Mouse (Mus musculus): ENCODE results near the gene Exoc6. TPM values are rescaled to one million over a fixed set of nuclear protein-coding genes. Genes with fewer than 3 reads are reported as not detected.

The Exoc6 gene
- polyA plus RNA-seq, 1 experiment: 14.3 TPM

DNA sequence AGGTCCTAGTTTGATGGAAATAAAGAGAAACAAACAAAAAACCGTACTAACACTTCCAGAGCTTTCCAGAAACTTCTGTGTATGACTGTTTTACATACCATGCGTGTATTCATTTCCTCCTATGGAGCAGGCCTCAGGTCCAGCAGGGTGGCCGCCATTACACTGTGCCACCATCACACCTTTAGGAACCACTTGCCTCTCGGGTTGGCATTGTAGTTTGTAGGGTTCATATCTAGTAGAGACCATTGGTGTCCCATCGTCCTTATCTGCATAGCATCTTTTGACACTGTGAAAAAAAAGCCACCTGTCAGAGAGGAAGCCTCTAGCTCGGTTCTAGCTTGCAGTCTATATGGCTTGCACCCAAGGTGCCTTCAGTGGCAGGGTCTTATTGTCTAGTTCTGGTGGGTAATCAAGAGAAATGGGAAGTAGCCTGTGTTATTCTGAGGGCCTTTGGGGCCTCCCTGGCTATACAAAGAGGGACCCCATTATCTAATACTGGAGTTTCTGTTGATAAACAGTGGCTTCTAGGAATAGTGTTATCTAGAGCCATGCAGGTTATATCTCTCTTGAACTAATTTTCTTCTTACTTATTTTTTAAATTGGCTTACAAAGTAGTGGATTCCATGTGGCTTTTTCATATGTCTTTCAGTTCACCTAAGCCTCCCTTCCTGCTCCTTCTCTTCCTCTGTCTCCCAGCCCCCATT, 5.8 kb downstream of the Exoc6 start:
- Histone ChIP-seq H3K4me1 (ENCODE audit: control insufficient read depth, insufficient read depth, low read length) (no peaks in the 10 kb centered on the region), H3K27me3 (ENCODE audit: control insufficient read depth, insufficient read depth, low read length, poor library complexity, severe bottlenecking) (no peaks in the 10 kb centered on the region), H3K27ac (ENCODE audit: insufficient read depth, low read length) (no peak overlapping the region), H3K9me3 (replicated peaks; ENCODE audit: control insufficient read depth, insufficient read depth, low read length, poor library complexity, severe bottlenecking) (no peaks in the 10 kb centered on the region), H3K9ac (ENCODE audit: low read depth, poor library complexity, severe bottlenecking) (no peak overlapping the region), H3K4me3 (ENCODE audit: low read depth, low read length) (no peak overlapping the region), H3K36me3 (ENCODE audit: control insufficient read depth, insufficient read depth, low read length, poor library complexity, severe bottlenecking) (no peaks in the 10 kb centered on the region)
- TF ChIP-seq EP300 (IDR thresholded peaks at IDR 0.05; ENCODE audit: insufficient read depth, low read depth, low read length) (no peak), POLR2A (IDR thresholded peaks at IDR 0.05; ENCODE audit: insufficient read depth, low read length) (no peak), CTCF (IDR thresholded peaks at IDR 0.05; ENCODE audit: low read depth, low read length) (no peak)

GRCm38 (mm10) chr19:37557898-37558297, 7.7 kb downstream of the Exoc6 start:
- TF ChIP-seq POLR2A (IDR thresholded peaks at IDR 0.05; ENCODE audit: insufficient read depth, low read length) (no peak), EP300 (IDR thresholded peaks at IDR 0.05; ENCODE audit: insufficient read depth, low read depth, low read length) (no peak), CTCF (IDR thresholded peaks at IDR 0.05; ENCODE audit: low read depth, low read length) (no peak)
- Histone ChIP-seq H3K36me3 (ENCODE audit: control insufficient read depth, insufficient read depth, low read length, poor library complexity, severe bottlenecking) (no peaks in the 10 kb centered on the region), H3K4me1 (ENCODE audit: control insufficient read depth, insufficient read depth, low read length) (no peaks in the 10 kb centered on the region), H3K9ac (ENCODE audit: low read depth, poor library complexity, severe bottlenecking) (no peak overlapping the region), H3K27me3 (ENCODE audit: control insufficient read depth, insufficient read depth, low read length, poor library complexity, severe bottlenecking) (no peaks in the 10 kb centered on the region), H3K4me3 (ENCODE audit: low read depth, low read length) (no peak overlapping the region), H3K9me3 (replicated peaks; ENCODE audit: control insufficient read depth, insufficient read depth, low read length, poor library complexity, severe bottlenecking) (no peaks in the 10 kb centered on the region), H3K27ac (ENCODE audit: insufficient read depth, low read length) (no peak overlapping the region)

DNA sequence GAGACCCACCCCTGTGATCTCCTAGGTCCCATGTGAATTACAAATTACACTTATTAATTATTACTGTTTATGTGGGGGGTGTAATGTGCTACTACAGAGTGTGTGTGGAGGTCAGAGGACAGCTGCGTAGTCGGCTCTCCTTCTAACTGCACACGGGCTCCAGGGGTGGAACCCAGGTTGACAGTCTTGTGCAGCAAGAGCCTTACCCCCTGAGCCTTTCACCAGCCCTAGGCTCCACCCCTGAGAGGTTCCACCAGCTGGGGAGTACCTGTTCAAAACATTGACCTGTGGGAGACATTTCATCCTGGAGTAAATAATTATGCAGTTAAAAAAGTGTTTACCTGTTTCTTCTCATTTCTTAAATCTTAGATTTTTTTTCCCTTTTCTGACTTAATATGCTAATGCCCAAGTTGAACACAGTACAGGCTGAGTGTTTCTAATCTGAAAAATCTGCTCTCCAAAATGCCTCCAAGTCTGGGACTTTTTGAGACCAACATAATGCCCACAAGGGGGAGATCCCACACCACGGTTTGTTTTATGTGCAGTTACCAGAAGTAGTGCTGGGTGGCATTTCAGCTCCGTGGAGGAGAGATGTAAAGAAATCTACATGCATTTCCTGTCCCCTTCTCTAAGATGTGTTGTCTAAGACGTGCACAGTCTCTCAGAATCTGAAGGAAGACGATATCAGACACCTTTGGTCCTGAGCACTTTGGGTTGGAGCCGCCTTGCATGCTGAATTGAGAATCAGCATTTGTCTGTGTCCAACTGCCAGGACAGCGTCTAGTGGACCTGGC, 9.3 kb downstream of the Exoc6 start:
- Histone ChIP-seq H3K27ac (ENCODE audit: insufficient read depth, low read length) (no peak overlapping the region), H3K9ac (ENCODE audit: low read depth, poor library complexity, severe bottlenecking) (no peak overlapping the region)
- no peak for TF ChIP-seq EP300 (IDR thresholded peaks at IDR 0.05; ENCODE audit: insufficient read depth, low read depth, low read length)
- TF ChIP-seq CTCF (IDR thresholded peaks at IDR 0.05; ENCODE audit: low read depth, low read length): no peak
- TF ChIP-seq POLR2A (IDR thresholded peaks at IDR 0.05; ENCODE audit: insufficient read depth, low read length): no peak

DNA sequence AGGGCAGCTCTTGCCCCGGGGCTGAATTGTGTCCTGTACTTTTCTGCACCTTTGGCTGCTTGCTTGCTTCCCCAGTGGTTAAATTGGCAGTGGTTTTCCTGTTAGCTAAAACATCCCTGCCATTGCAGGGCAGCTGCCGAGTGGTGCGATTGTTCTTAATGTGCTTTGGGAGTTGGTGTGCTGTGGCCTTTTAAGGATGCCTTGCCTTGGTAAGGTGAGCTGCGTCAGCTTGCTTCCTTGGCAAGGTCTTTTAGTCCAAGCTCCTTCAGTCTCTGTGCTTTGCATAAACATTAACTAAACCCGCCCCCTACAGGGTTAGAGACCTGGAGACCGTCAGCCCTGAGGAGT, 9.8 kb downstream of the Exoc6 start:
- H3K36me3 ChIP-seq (ENCODE audit: control insufficient read depth, insufficient read depth, low read length, poor library complexity, severe bottlenecking): no peaks in the 10 kb centered on the region
- H3K27ac ChIP-seq (ENCODE audit: insufficient read depth, low read length): no peak overlapping the region
- no peaks in the 10 kb centered on the region for H3K4me1 ChIP-seq (ENCODE audit: control insufficient read depth, insufficient read depth, low read length)
- H3K27me3 ChIP-seq (ENCODE audit: control insufficient read depth, insufficient read depth, low read length, poor library complexity, severe bottlenecking): no peaks in the 10 kb centered on the region
- peak overlapping the region; percentile 34; the same call in 1 of the 2 replicates for H3K4me3 ChIP-seq (ENCODE audit: low read depth, low read length)
- no peak overlapping the region for H3K9ac ChIP-seq (ENCODE audit: low read depth, poor library complexity, severe bottlenecking)
- no peak for TF ChIP-seq CTCF (IDR thresholded peaks at IDR 0.05; ENCODE audit: low read depth, low read length)
- TF ChIP-seq POLR2A (IDR thresholded peaks at IDR 0.05; ENCODE audit: insufficient read depth, low read length): no peak
- TF ChIP-seq EP300 (IDR thresholded peaks at IDR 0.05; ENCODE audit: insufficient read depth, low read depth, low read length): no peak
- H3K9me3 ChIP-seq (replicated peaks; ENCODE audit: control insufficient read depth, insufficient read depth, low read length, poor library complexity, severe bottlenecking): no peaks in the 10 kb centered on the region

More for the DNA sequence above, 9.3 kb downstream of the Exoc6 start:
- Histone ChIP-seq H3K4me1 (ENCODE audit: control insufficient read depth, insufficient read depth, low read length) (no peaks in the 10 kb centered on the region), H3K4me3 (ENCODE audit: low read depth, low read length) (peak overlapping the region; percentile 34; the same call in 1 of the 2 replicates), H3K36me3 (ENCODE audit: control insufficient read depth, insufficient read depth, low read length, poor library complexity, severe bottlenecking) (no peaks in the 10 kb centered on the region), H3K9me3 (replicated peaks; ENCODE audit: control insufficient read depth, insufficient read depth, low read length, poor library complexity, severe bottlenecking) (no peaks in the 10 kb centered on the region), H3K27me3 (ENCODE audit: control insufficient read depth, insufficient read depth, low read length, poor library complexity, severe bottlenecking) (no peaks in the 10 kb centered on the region)

DNA sequence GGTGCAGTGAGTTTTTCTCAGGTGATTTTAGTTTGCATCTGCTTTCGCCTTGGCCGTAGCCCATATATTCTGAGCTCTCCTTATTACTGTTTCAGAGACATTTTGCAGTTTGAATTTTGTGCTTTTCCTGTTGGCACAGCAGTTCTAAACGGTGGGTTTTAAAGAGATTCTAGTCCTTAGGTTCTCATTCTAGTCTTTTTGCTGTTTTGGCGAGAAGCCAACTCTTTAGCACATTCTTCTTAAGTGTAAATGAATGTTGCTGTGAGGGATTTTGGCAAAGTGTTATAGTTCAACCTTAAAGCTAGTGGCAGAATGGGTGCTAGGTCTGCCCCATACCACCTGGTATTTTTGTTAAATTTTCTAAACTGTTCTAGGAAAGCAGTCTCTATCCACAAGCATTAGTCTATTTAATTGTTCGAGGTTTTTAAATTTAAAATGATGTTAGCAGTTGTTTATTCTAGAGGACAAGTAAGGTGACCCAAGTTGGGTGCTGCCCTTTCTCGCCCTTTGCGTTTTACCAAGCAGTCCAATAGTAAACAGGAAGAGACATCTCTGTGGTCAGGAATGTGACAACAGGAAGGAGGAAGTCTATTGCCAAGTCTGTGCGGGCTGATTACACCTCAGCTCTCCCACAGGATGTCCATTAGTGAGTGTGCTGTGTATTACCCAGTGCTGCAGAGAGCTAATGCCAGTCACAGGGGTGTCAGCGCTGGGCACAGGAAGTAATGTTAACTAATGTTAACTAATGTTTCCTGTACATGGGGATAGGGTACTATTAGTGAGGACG, 11.1 kb downstream of the Exoc6 start:
- TF ChIP-seq POLR2A (IDR thresholded peaks at IDR 0.05; ENCODE audit: insufficient read depth, low read length) (no peak), EP300 (IDR thresholded peaks at IDR 0.05; ENCODE audit: insufficient read depth, low read depth, low read length) (no peak), CTCF (IDR thresholded peaks at IDR 0.05; ENCODE audit: low read depth, low read length) (no peak)
- H3K4me3 ChIP-seq (ENCODE audit: low read depth, low read length): no peak overlapping the region
- no peaks in the 10 kb centered on the region for H3K9me3 ChIP-seq (replicated peaks; ENCODE audit: control insufficient read depth, insufficient read depth, low read length, poor library complexity, severe bottlenecking)
- no peaks in the 10 kb centered on the region for H3K4me1 ChIP-seq (ENCODE audit: control insufficient read depth, insufficient read depth, low read length)
- no peaks in the 10 kb centered on the region for H3K27me3 ChIP-seq (ENCODE audit: control insufficient read depth, insufficient read depth, low read length, poor library complexity, severe bottlenecking)
- H3K36me3 ChIP-seq (ENCODE audit: control insufficient read depth, insufficient read depth, low read length, poor library complexity, severe bottlenecking): no peaks in the 10 kb centered on the region
- no peak overlapping the region for H3K27ac ChIP-seq (ENCODE audit: insufficient read depth, low read length)
- no peak overlapping the region for H3K9ac ChIP-seq (ENCODE audit: low read depth, poor library complexity, severe bottlenecking)
